Mouse (Mus musculus) intestine, embryonic 14.5 days (tissue): ENCODE measurements at regions not wholly inside any gene's neighbourhood (a gene's known extent, or its start where the extent isn't known, plus 50 kb on each side); places are given as distances from the start of the nearest gene placed in this dataset.

Source experiments
- ATAC-seq: fragments of 200-750 bp; cut with Nextera tagmentation; replicated peaks from 2 replicates; pipeline ENCODE4 v1.8.0; 2017; ENCODE audit warnings: low read depth, moderate number of reproducible peaks, moderate TSS enrichment, moderate library complexity; ENCODE audit not compliant: low FRiP score, low TSS enrichment
- DNase-seq: peaks from one replicate; pipeline ENCODE4 v3.0.0-alpha.2; 2018; ENCODE audit warnings: low spot score
- H3K27ac ChIP-seq: fragments of 300-500 bp; sonication (generic); 2 replicates; pipeline ENCODE4 v1.5.1; 2014; ENCODE audit warnings: low read depth, mild to moderate bottlenecking, control low read depth
- H3K27me3 ChIP-seq: fragments of 300-500 bp; sonication (generic); replicated peaks from 2 replicates; pipeline ENCODE4 v1.6.1; 2014; ENCODE audit warnings: low read length, control low read depth; ENCODE audit not compliant: control insufficient read depth, insufficient read depth
- H3K36me3 ChIP-seq: fragments of 300-500 bp; sonication (generic); 2 replicates; pipeline ENCODE4 v1.6.1; 2014; ENCODE audit warnings: low read length, control low read depth; ENCODE audit not compliant: control insufficient read depth, insufficient read depth
- H3K4me1 ChIP-seq: fragments of 300-500 bp; sonication (generic); replicated peaks from 2 replicates; pipeline ENCODE4 v1.6.1; 2014; ENCODE audit warnings: low read length, control low read depth, mixed read lengths; ENCODE audit not compliant: control insufficient read depth, insufficient read depth
- H3K4me2 ChIP-seq: fragments of 300-500 bp; sonication (generic); 2 replicates; pipeline ENCODE4 v1.6.1; 2014; ENCODE audit warnings: low read length
- H3K4me3 ChIP-seq: fragments of 300-500 bp; sonication (generic); 2 replicates; pipeline ENCODE4 v1.5.1; 2014; ENCODE audit warnings: low read depth, low read length, control low read depth, mixed read lengths
- H3K9ac ChIP-seq: fragments of 300-500 bp; sonication (generic); 2 replicates; pipeline ENCODE4 v1.6.1; 2014; ENCODE audit warnings: mild to moderate bottlenecking, low read length
- H3K9me3 ChIP-seq: fragments of 300-500 bp; sonication (generic); 2 replicates; pipeline ENCODE4 v1.6.1; 2016; ENCODE audit warnings: low read length, control low read depth; ENCODE audit not compliant: control insufficient read depth
- WGBS: fragments of 180-500 bp; shearing (Covaris S2); extraction: QIAGEN DNeasy Blood & Tissue Kit; methylation state at CpG from one replicate; pipeline ENCODE4 v1.1.7; 2014; 5-methylcytosine and 5-hydroxymethylcytosine counted together

DNA sequence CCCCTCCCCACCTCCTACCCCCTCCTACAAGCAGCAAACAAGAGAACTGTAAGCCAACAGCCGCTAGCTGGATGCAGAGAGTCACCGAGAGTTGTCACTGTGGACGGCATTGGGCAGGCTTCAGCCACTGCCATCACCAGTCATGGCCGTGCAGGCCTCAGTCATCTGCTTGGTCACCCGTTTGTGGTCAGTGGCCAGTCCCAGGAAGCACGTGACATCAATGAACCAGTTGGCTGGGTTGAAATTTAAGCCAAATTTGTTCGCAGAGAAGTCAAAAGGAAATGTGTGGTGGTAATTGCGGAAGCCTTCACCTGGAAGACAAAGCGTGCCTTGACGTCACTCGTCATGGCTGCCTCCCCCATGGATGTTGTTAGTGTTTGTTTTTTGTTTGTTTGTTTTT, 60.7 kb upstream of the Tmem150c start:
- Histone ChIP-seq H3K4me3 (no peak overlapping the region), H3K36me3 (no peaks in the 10 kb centered on the region), H3K27me3 (no peaks in the 10 kb centered on the region), H3K4me2 (no peak overlapping the region), H3K4me1 (no peaks in the 10 kb centered on the region; the same call in 1 of the 2 replicates), H3K9ac (no peak overlapping the region), H3K27ac (no peak overlapping the region), H3K9me3 (no peaks in the 10 kb centered on the region)
- DNase-seq (no peak), ATAC-seq (no peak)
- 84% methylated on average over 11 of the region's 11 CpGs for WGBS

- H3K9me3 ChIP-seq, result no peaks in the 10 kb centered on the region
- no peak for DNase-seq
- no peak overlapping the region for H3K9ac ChIP-seq
- no peaks in the 10 kb centered on the region for H3K27me3 ChIP-seq
- no peak overlapping the region for H3K4me2 ChIP-seq
- no peak overlapping the region for H3K4me3 ChIP-seq
- no peak overlapping the region for H3K27ac ChIP-seq
- peaks cover 8% of the 10 kb centered on the region for H3K4me1 ChIP-seq
- 90% methylated on average over 3 of the region's 3 CpGs for WGBS
- no peak for ATAC-seq
- no peaks in the 10 kb centered on the region for H3K36me3 ChIP-seq
Observed at GRCm38 (mm10) chr5:100218256-100218851, 58.7 kb upstream of the Tmem150c start.

DNA sequence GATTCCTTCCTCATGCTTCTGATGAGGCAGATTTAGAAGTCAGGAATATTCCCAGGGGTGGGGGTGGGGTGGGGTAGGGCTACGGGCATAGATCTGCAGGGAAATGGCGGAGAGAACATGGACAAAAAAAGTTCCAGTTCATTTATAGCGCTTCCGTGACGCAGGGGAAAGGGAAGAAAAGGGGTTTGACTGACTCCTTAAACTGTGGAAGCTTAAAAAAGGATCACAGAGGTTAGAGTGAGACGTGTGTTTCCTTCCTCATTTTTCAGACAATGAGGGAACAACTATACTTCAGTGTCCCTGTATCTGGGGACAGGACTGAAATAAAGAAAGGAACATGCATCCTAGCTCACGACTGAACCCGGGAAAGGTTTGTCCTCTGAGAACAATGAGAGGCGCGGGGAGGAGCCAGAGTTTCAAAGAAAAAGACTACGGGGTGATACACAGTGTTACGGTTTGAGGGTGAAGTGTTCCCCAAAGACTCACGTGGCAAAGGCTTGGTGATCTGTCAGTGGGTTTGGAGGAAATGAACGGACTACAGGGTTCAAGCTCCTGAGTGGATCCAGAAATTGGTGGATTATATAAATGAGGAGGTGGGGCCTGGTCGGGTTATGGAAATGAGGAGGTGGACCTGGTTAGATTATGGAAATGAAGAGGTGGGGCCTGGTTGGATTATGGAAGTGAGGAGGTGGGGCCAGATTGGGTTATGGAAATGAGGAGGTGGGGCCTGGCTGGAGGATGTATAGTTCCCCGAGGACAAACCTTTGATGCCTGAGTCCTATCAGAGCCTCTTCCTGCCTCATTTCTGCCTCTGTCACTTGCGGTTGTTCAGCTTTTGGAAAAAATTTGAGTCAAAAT, 57.8 kb upstream of the Tmem150c start:
- peaks cover 8% of the 10 kb centered on the region for H3K4me1 ChIP-seq
- no peaks in the 10 kb centered on the region for H3K9me3 ChIP-seq
- no peak overlapping the region for H3K27ac ChIP-seq
- H3K9ac ChIP-seq, result no peak overlapping the region
- DNase-seq, result no peak
- H3K27me3 ChIP-seq, result no peaks in the 10 kb centered on the region
- H3K36me3 ChIP-seq, result no peaks in the 10 kb centered on the region
- no peak overlapping the region for H3K4me3 ChIP-seq
- 44% methylated on average over 17 of the region's 17 CpGs for whole genome bisulfite sequencing
- no peak overlapping the region for H3K4me2 ChIP-seq
- no peak for ATAC-seq

DNA sequence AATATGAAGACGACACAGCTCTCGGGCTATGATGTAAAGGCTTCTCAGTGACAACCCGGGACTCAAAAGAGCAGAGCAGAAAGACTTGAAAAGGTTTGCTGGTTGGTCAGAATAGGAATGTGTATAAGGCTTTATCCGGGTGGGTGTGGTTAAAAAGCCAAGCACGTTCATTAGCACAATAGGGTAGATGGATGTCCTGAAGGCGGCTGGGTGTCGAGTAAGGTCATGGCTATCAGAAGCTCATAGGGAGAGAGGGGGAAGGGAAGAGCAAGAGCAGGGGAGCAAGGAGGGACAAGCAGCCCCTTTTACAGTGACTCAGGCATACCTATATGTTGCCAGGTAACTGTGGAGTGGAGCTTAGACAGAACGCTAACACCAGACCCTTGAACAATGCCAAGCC, 54.3 kb upstream of the Tmem150c start:
- ATAC-seq (no peak), DNase-seq (no peak)
- no peak overlapping the region for H3K4me2 ChIP-seq
- H3K36me3 ChIP-seq, result no peaks in the 10 kb centered on the region
- H3K9ac ChIP-seq, result no peak overlapping the region
- H3K27me3 ChIP-seq, result no peaks in the 10 kb centered on the region
- H3K27ac ChIP-seq, result no peak overlapping the region
- WGBS, result 81% methylated on average over 8 of the region's 8 CpGs
- no peak overlapping the region for H3K4me3 ChIP-seq
- peaks cover 10% of the 10 kb centered on the region for H3K4me1 ChIP-seq
- no peaks in the 10 kb centered on the region for H3K9me3 ChIP-seq

GRCm38 (mm10) chr5:100210708-100211107, 51.1 kb upstream of the Tmem150c start:
- Histone ChIP-seq H3K9me3 (no peaks in the 10 kb centered on the region), H3K36me3 (no peaks in the 10 kb centered on the region), H3K4me2 (no peak overlapping the region), H3K27me3 (no peaks in the 10 kb centered on the region), H3K4me3 (no peak overlapping the region), H3K9ac (no peak overlapping the region), H3K27ac (no peak overlapping the region), H3K4me1 (peaks cover 11% of the 10 kb centered on the region)
- WGBS, result 53% methylated on average over 5 of the region's 5 CpGs
- ATAC-seq (no peak), DNase-seq (no peak)
